Mouse (Mus musculus): ENCODE results near the gene Tgtp1. TPM values are rescaled to one million over a fixed set of nuclear protein-coding genes. Genes with fewer than 3 reads are reported as not detected.
"Not testable (repeated sequence)": the region's sequence is repeated elsewhere in the genome, so short reads cannot be mapped to it uniquely, and the experiment has no call there.

Tgtp1 gene
- 0.74 TPM in 1 of 2 replicates, not detected in the other for polyA plus RNA-seq (2014; fragmentation: Nextera tagmentation; extraction: Ambion mirVana)

GRCm38 (mm10) chr11:48994018-48994417 is at the start of gene Tgtp1:
Gene Tgtp1, minus strand, starts transcription at chr11:48994172.
- H3K36me3 ChIP-seq (ENCODE audit: control insufficient read depth, insufficient read depth, low read length); H3K4me2 ChIP-seq (ENCODE audit: low read length); H3K27me3 ChIP-seq (ENCODE audit: control insufficient read depth, insufficient read depth, low read length); H3K4me3 ChIP-seq (replicated peaks; ENCODE audit: low read depth, low read length); DNase-seq; H3K9me3 ChIP-seq (ENCODE audit: control insufficient read depth, low read length); H3K27ac ChIP-seq (replicated peaks; ENCODE audit: low read depth, low read length); H3K4me1 ChIP-seq (ENCODE audit: control insufficient read depth, insufficient read depth, low read length); ATAC-seq (ENCODE audit: low FRiP score, low TSS enrichment); H3K9ac ChIP-seq (replicated peaks; ENCODE audit: low read length): not testable (repeated sequence)
- 80% methylated on average over 2 of the region's 2 CpGs for WGBS

- DNase-seq; ATAC-seq (ENCODE audit: low FRiP score, low TSS enrichment); H3K4me1 ChIP-seq (ENCODE audit: control insufficient read depth, insufficient read depth, low read length); H3K9me3 ChIP-seq (ENCODE audit: control insufficient read depth, low read length); H3K36me3 ChIP-seq (ENCODE audit: control insufficient read depth, insufficient read depth, low read length); H3K9ac ChIP-seq (replicated peaks; ENCODE audit: low read length); H3K27ac ChIP-seq (replicated peaks; ENCODE audit: low read depth, low read length); H3K4me2 ChIP-seq (ENCODE audit: low read length); H3K27me3 ChIP-seq (ENCODE audit: control insufficient read depth, insufficient read depth, low read length); H3K4me3 ChIP-seq (replicated peaks; ENCODE audit: low read depth, low read length): not testable (repeated sequence)
Measured at GRCm38 (mm10) chr11:49012074-49012473, 18.1 kb upstream of the Tgtp1 start.

- H3K9me3 ChIP-seq (ENCODE audit: control insufficient read depth, low read length); H3K4me2 ChIP-seq (ENCODE audit: low read length); H3K4me3 ChIP-seq (replicated peaks; ENCODE audit: low read depth, low read length); H3K36me3 ChIP-seq (ENCODE audit: control insufficient read depth, insufficient read depth, low read length); H3K9ac ChIP-seq (replicated peaks; ENCODE audit: low read length); DNase-seq; H3K4me1 ChIP-seq (ENCODE audit: control insufficient read depth, insufficient read depth, low read length); ATAC-seq (ENCODE audit: low FRiP score, low TSS enrichment); H3K27ac ChIP-seq (replicated peaks; ENCODE audit: low read depth, low read length); H3K27me3 ChIP-seq (ENCODE audit: control insufficient read depth, insufficient read depth, low read length): not testable (repeated sequence)
- WGBS, result 50% methylated on average over 1 of the region's 1 CpGs
Measured at GRCm38 (mm10) chr11:49006785-49007184, 12.8 kb upstream of the Tgtp1 start.

- WGBS, result 80% methylated on average over 2 of the region's 2 CpGs
- not testable (repeated sequence) for H3K9me3 ChIP-seq (ENCODE audit: control insufficient read depth, low read length); ATAC-seq (ENCODE audit: low FRiP score, low TSS enrichment); H3K4me1 ChIP-seq (ENCODE audit: control insufficient read depth, insufficient read depth, low read length); H3K4me3 ChIP-seq (replicated peaks; ENCODE audit: low read depth, low read length); H3K27me3 ChIP-seq (ENCODE audit: control insufficient read depth, insufficient read depth, low read length); DNase-seq; H3K27ac ChIP-seq (replicated peaks; ENCODE audit: low read depth, low read length); H3K4me2 ChIP-seq (ENCODE audit: low read length); H3K36me3 ChIP-seq (ENCODE audit: control insufficient read depth, insufficient read depth, low read length); H3K9ac ChIP-seq (replicated peaks; ENCODE audit: low read length)
Measured at GRCm38 (mm10) chr11:49006317-49006716, 12.3 kb upstream of the Tgtp1 start.

- not testable (repeated sequence) for ATAC-seq (ENCODE audit: low FRiP score, low TSS enrichment); H3K4me3 ChIP-seq (replicated peaks; ENCODE audit: low read depth, low read length); H3K9ac ChIP-seq (replicated peaks; ENCODE audit: low read length); H3K36me3 ChIP-seq (ENCODE audit: control insufficient read depth, insufficient read depth, low read length); H3K4me1 ChIP-seq (ENCODE audit: control insufficient read depth, insufficient read depth, low read length); H3K27me3 ChIP-seq (ENCODE audit: control insufficient read depth, insufficient read depth, low read length); H3K9me3 ChIP-seq (ENCODE audit: control insufficient read depth, low read length); H3K4me2 ChIP-seq (ENCODE audit: low read length); H3K27ac ChIP-seq (replicated peaks; ENCODE audit: low read depth, low read length); DNase-seq
- 82% methylated on average over 1 of the region's 1 CpGs for WGBS
Measured at GRCm38 (mm10) chr11:49000411-49000810, 6.4 kb upstream of the Tgtp1 start.

GRCm38 (mm10) chr11:48993296-48993695 is 676 bp downstream of the Tgtp1 start:
- H3K9ac ChIP-seq (replicated peaks; ENCODE audit: low read length), result not testable (repeated sequence)

GRCm38 (mm10) chr11:48991740-48992520 is 2.0 kb downstream of the Tgtp1 start, which contains the start of gene Gm12185:
Gene Gm12185, minus strand, starts transcription at chr11:48992226.
- H3K27me3 ChIP-seq (ENCODE audit: control insufficient read depth, insufficient read depth, low read length); ATAC-seq (ENCODE audit: low FRiP score, low TSS enrichment); H3K4me3 ChIP-seq (replicated peaks; ENCODE audit: low read depth, low read length): not testable (repeated sequence)

More at GRCm38 (mm10) chr11:48993296-48993695, 676 bp downstream of the Tgtp1 start:
- not testable (repeated sequence) for DNase-seq; H3K4me1 ChIP-seq (ENCODE audit: control insufficient read depth, insufficient read depth, low read length); H3K9me3 ChIP-seq (ENCODE audit: control insufficient read depth, low read length); ATAC-seq (ENCODE audit: low FRiP score, low TSS enrichment); H3K27me3 ChIP-seq (ENCODE audit: control insufficient read depth, insufficient read depth, low read length); H3K36me3 ChIP-seq (ENCODE audit: control insufficient read depth, insufficient read depth, low read length); H3K4me3 ChIP-seq (replicated peaks; ENCODE audit: low read depth, low read length); H3K27ac ChIP-seq (replicated peaks; ENCODE audit: low read depth, low read length); H3K4me2 ChIP-seq (ENCODE audit: low read length)
- WGBS, result 77% methylated on average over 10 of the region's 10 CpGs

GRCm38 (mm10) chr11:48989981-48990380 is 4.0 kb downstream of the Tgtp1 start:
- not testable (repeated sequence) for H3K4me3 ChIP-seq (replicated peaks; ENCODE audit: low read depth, low read length); H3K36me3 ChIP-seq (ENCODE audit: control insufficient read depth, insufficient read depth, low read length); H3K9ac ChIP-seq (replicated peaks; ENCODE audit: low read length); DNase-seq; H3K9me3 ChIP-seq (ENCODE audit: control insufficient read depth, low read length); ATAC-seq (ENCODE audit: low FRiP score, low TSS enrichment); H3K27me3 ChIP-seq (ENCODE audit: control insufficient read depth, insufficient read depth, low read length); H3K4me1 ChIP-seq (ENCODE audit: control insufficient read depth, insufficient read depth, low read length); H3K4me2 ChIP-seq (ENCODE audit: low read length); H3K27ac ChIP-seq (replicated peaks; ENCODE audit: low read depth, low read length)
- 80% methylated on average over 2 of the region's 2 CpGs for WGBS

More at GRCm38 (mm10) chr11:48991740-48992520, 2.0 kb downstream of the Tgtp1 start, which contains the start of gene Gm12185:
- H3K27ac ChIP-seq (replicated peaks; ENCODE audit: low read depth, low read length); H3K9me3 ChIP-seq (ENCODE audit: control insufficient read depth, low read length); DNase-seq; H3K9ac ChIP-seq (replicated peaks; ENCODE audit: low read length); H3K36me3 ChIP-seq (ENCODE audit: control insufficient read depth, insufficient read depth, low read length); H3K4me1 ChIP-seq (ENCODE audit: control insufficient read depth, insufficient read depth, low read length); H3K4me2 ChIP-seq (ENCODE audit: low read length): not testable (repeated sequence)
- WGBS, result 73% methylated on average over 4 of the region's 4 CpGs

GRCm38 (mm10) chr11:48988219-48988618 is 5.8 kb downstream of the Tgtp1 start:
- not testable (repeated sequence) for H3K4me2 ChIP-seq (ENCODE audit: low read length); H3K4me1 ChIP-seq (ENCODE audit: control insufficient read depth, insufficient read depth, low read length); H3K4me3 ChIP-seq (replicated peaks; ENCODE audit: low read depth, low read length); ATAC-seq (ENCODE audit: low FRiP score, low TSS enrichment); H3K27ac ChIP-seq (replicated peaks; ENCODE audit: low read depth, low read length); H3K9ac ChIP-seq (replicated peaks; ENCODE audit: low read length); H3K9me3 ChIP-seq (ENCODE audit: control insufficient read depth, low read length); DNase-seq; H3K36me3 ChIP-seq (ENCODE audit: control insufficient read depth, insufficient read depth, low read length); H3K27me3 ChIP-seq (ENCODE audit: control insufficient read depth, insufficient read depth, low read length)
- WGBS, result 88% methylated on average over 2 of the region's 3 CpGs
